Mouse (Mus musculus): ENCODE measurements around the gene Rbms3. TPM values are rescaled to one million over a fixed set of nuclear protein-coding genes. Genes with fewer than 3 reads are reported as not detected.

Gene Rbms3
- total RNA-seq, 1 experiment: 2.2 TPM

DNA sequence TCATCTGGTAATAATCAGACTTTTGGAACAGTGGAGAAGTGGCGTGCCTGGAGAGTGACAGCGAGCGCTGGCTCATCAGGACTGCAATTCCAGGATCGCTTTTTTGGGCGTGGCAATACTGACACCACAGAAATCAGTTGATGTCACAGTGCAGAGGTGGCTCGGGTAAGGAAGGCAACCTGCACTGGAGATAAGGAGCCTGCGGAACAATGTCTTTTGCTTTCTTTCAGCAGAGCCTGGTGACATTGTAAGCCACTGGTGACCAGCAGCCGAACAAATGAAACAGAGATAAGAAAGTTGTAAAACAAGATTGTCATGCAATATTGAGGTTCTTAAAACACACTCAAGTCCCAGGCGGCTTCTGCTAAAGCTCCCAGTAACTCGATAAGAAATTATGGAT, 998.9 kb downstream of the Rbms3 start:
- Histone ChIP-seq H3K9me3 (ENCODE audit: control insufficient read depth, insufficient read depth, low read depth, low read length) (no peaks in the 10 kb centered on the region), H3K4me1 (ENCODE audit: control insufficient read depth in 2 of 2, insufficient read depth in 2 of 2, low read length in 2 of 2, poor library complexity in 1 of 2) (no peaks in the 10 kb centered on the region), H3K36me3 (ENCODE audit: control insufficient read depth, insufficient read depth, low read length, poor library complexity, severe bottlenecking) (no peaks in the 10 kb centered on the region), H3K27ac (ENCODE audit: insufficient read depth, low read depth, low read length, poor library complexity, severe bottlenecking) (no peak overlapping the region), H3K9ac (ENCODE audit: insufficient read depth, low read depth, low read length, poor library complexity, severe bottlenecking) (no peak overlapping the region), H3K4me3 (ENCODE audit: insufficient read depth in 1 of 2, low read depth in 1 of 2, low read length in 2 of 2, poor library complexity in 1 of 2, severe bottlenecking in 1 of 2) (no peak overlapping the region)
- TF ChIP-seq MAFK (IDR thresholded peaks at IDR 0.05; ENCODE audit: insufficient read depth, low read depth, low read length) (no peak), CHD2 (IDR thresholded peaks at IDR 0.05; ENCODE audit: low read depth, low read length) (no peak), ZNF384 (IDR thresholded peaks at IDR 0.05; ENCODE audit: low read depth, low read length) (no peak), ZC3H11A (IDR thresholded peaks at IDR 0.05; ENCODE audit: borderline replicate concordance, low read depth, low read length) (no peak), HCFC1 (IDR thresholded peaks at IDR 0.05; ENCODE audit: borderline replicate concordance, insufficient read depth, low read length) (no peak)
- DNase-seq (ENCODE audit: low read depth, low spot score): no peak
- in situ Hi-C loops (cut with MboI; ENCODE audit: low sequenced_read_pairs in 2 of 2, unreplicated experiment in 2 of 2): no loop called here

DNA sequence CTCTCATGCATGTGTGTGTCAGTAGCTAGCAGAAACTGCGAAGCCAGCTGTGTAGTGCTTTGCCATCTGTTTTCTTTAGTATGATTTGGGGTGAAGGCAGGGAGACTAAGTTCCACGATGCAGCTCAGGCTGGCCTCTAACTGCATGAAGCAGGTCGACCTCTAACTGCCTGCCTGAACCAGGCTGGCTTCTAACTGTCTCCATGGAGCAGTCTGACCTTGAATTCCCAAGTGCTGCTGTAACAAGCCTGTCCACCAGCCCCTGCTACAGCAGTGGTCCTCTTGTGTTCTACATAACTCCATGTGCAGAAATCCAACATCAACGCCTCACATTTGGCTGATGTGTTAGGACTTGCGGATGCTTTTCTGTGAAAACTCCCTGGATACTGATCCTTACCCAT, 1009.3 kb downstream of the Rbms3 start:
- no peak overlapping the region for H3K27ac ChIP-seq (ENCODE audit: insufficient read depth, low read depth, low read length, poor library complexity, severe bottlenecking)
- no peak overlapping the region for H3K4me3 ChIP-seq (ENCODE audit: insufficient read depth in 1 of 2, low read depth in 1 of 2, low read length in 2 of 2, poor library complexity in 1 of 2, severe bottlenecking in 1 of 2)
- no peaks in the 10 kb centered on the region for H3K9me3 ChIP-seq (ENCODE audit: control insufficient read depth, insufficient read depth, low read depth, low read length)
- DNase-seq (ENCODE audit: low read depth, low spot score): no peak
- in situ Hi-C loops (cut with MboI; ENCODE audit: low sequenced_read_pairs in 2 of 2, unreplicated experiment in 2 of 2): no loop called here
- H3K36me3 ChIP-seq (ENCODE audit: control insufficient read depth, insufficient read depth, low read length, poor library complexity, severe bottlenecking): no peaks in the 10 kb centered on the region
- TF ChIP-seq MAFK (IDR thresholded peaks at IDR 0.05; ENCODE audit: insufficient read depth, low read depth, low read length) (no peak), ZNF384 (IDR thresholded peaks at IDR 0.05; ENCODE audit: low read depth, low read length) (no peak), HCFC1 (IDR thresholded peaks at IDR 0.05; ENCODE audit: borderline replicate concordance, insufficient read depth, low read length) (no peak), CHD2 (IDR thresholded peaks at IDR 0.05; ENCODE audit: low read depth, low read length) (no peak), ZC3H11A (IDR thresholded peaks at IDR 0.05; ENCODE audit: borderline replicate concordance, low read depth, low read length) (no peak)
- peaks cover 0 to 5% of the 10 kb centered on the region in 2 experiments; a peak in 1 of 4 replicates for H3K4me1 ChIP-seq (ENCODE audit: control insufficient read depth in 2 of 2, insufficient read depth in 2 of 2, low read length in 2 of 2, poor library complexity in 1 of 2)
- no peak overlapping the region for H3K9ac ChIP-seq (ENCODE audit: insufficient read depth, low read depth, low read length, poor library complexity, severe bottlenecking)

DNA sequence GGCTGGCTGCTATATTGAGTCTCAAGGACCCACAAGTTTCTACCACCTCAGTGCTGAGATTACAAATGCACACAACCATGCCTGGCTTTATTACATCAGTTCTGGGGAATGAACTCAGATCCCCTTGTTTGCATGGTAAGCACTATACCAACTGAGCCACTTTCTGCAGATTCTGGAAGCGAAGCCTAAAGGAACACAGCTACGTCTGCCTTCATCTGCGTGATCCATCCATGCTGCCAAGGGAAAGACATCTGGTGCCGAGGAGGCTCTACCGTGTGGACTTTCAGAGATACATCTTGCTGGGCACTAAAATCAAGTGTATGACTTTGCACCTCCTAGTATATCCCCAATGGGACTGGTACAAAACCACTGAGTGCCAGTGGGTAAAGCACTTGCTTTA, 1010.8 kb downstream of the Rbms3 start:
- in situ Hi-C loops (cut with MboI; ENCODE audit: low sequenced_read_pairs in 2 of 2, unreplicated experiment in 2 of 2): no loop called here
- Histone ChIP-seq H3K9me3 (ENCODE audit: control insufficient read depth, insufficient read depth, low read depth, low read length) (no peaks in the 10 kb centered on the region), H3K4me3 (ENCODE audit: insufficient read depth in 1 of 2, low read depth in 1 of 2, low read length in 2 of 2, poor library complexity in 1 of 2, severe bottlenecking in 1 of 2) (no peak overlapping the region), H3K9ac (ENCODE audit: insufficient read depth, low read depth, low read length, poor library complexity, severe bottlenecking) (no peak overlapping the region), H3K4me1 (ENCODE audit: control insufficient read depth in 2 of 2, insufficient read depth in 2 of 2, low read length in 2 of 2, poor library complexity in 1 of 2) (peaks cover 0 to 5% of the 10 kb centered on the region in 2 experiments; a peak in 1 of 4 replicates), H3K27ac (ENCODE audit: insufficient read depth, low read depth, low read length, poor library complexity, severe bottlenecking) (no peak overlapping the region), H3K36me3 (ENCODE audit: control insufficient read depth, insufficient read depth, low read length, poor library complexity, severe bottlenecking) (no peaks in the 10 kb centered on the region)
- TF ChIP-seq HCFC1 (IDR thresholded peaks at IDR 0.05; ENCODE audit: borderline replicate concordance, insufficient read depth, low read length) (no peak), MAFK (IDR thresholded peaks at IDR 0.05; ENCODE audit: insufficient read depth, low read depth, low read length) (no peak), CHD2 (IDR thresholded peaks at IDR 0.05; ENCODE audit: low read depth, low read length) (no peak)
- DNase-seq (ENCODE audit: low read depth, low spot score): no peak

DNA sequence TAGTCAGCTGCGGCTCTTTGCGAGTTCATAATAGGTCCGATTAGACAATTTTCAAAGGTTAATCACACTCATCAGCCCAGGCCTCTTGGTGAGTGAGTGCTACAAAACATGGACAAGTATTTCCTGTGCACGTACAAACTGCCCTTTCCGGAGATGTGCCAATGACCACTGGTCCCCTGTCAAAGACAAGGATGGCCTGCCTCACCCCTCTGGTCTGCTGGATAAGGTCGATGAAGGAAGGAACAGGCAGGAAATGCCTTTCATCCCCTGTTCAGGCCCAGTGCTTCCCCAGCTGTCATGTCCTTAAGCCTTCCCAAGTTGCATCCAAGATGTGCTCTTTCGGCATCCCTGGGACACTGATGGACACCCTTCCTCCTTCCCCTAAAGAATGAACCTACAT, 1016.4 kb downstream of the Rbms3 start:
- no peaks in the 10 kb centered on the region for H3K4me1 ChIP-seq (ENCODE audit: control insufficient read depth in 2 of 2, insufficient read depth in 2 of 2, low read length in 2 of 2, poor library complexity in 1 of 2)
- TF ChIP-seq MAFK (IDR thresholded peaks at IDR 0.05; ENCODE audit: insufficient read depth, low read depth, low read length): no peak
- TF ChIP-seq ZC3H11A (IDR thresholded peaks at IDR 0.05; ENCODE audit: borderline replicate concordance, low read depth, low read length): no peak
- TF ChIP-seq HCFC1 (IDR thresholded peaks at IDR 0.05; ENCODE audit: borderline replicate concordance, insufficient read depth, low read length): no peak
- TF ChIP-seq CHD2 (IDR thresholded peaks at IDR 0.05; ENCODE audit: low read depth, low read length): no peak
- no peak for TF ChIP-seq ZNF384 (IDR thresholded peaks at IDR 0.05; ENCODE audit: low read depth, low read length)
- H3K9ac ChIP-seq (ENCODE audit: insufficient read depth, low read depth, low read length, poor library complexity, severe bottlenecking): no peak overlapping the region
- DNase-seq (ENCODE audit: low read depth, low spot score): no peak
- no peaks in the 10 kb centered on the region for H3K36me3 ChIP-seq (ENCODE audit: control insufficient read depth, insufficient read depth, low read length, poor library complexity, severe bottlenecking)
- in situ Hi-C loops (cut with MboI; ENCODE audit: low sequenced_read_pairs in 2 of 2, unreplicated experiment in 2 of 2): no loop called here
- no peak overlapping the region for H3K27ac ChIP-seq (ENCODE audit: insufficient read depth, low read depth, low read length, poor library complexity, severe bottlenecking)
- no peak overlapping the region for H3K4me3 ChIP-seq (ENCODE audit: insufficient read depth in 1 of 2, low read depth in 1 of 2, low read length in 2 of 2, poor library complexity in 1 of 2, severe bottlenecking in 1 of 2)
- H3K9me3 ChIP-seq (ENCODE audit: control insufficient read depth, insufficient read depth, low read depth, low read length): no peaks in the 10 kb centered on the region

DNA sequence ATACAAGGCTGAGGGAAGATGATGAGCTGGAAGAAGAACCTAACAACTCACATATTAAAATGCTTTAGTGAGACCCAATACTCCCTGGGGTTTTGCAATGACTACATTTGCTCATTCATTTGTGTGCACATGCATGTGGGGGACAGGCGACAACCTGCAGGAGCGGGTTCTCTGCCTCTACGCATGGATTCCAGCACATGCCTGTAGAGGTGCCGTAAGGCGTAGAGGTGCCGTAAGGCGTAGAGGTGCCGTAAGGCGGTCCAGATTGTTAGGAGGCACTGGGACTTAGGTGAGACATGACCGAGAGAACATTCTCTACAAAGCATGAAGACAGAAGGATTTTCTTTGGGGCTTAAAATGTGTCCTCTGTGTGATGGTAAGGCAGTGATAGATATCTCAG, 1033.7 kb downstream of the Rbms3 start:
- Histone ChIP-seq H3K9ac (ENCODE audit: insufficient read depth, low read depth, low read length, poor library complexity, severe bottlenecking) (no peak overlapping the region), H3K27ac (ENCODE audit: insufficient read depth, low read depth, low read length, poor library complexity, severe bottlenecking) (no peak overlapping the region), H3K4me1 (ENCODE audit: control insufficient read depth in 2 of 2, insufficient read depth in 2 of 2, low read length in 2 of 2, poor library complexity in 1 of 2) (no peaks in the 10 kb centered on the region), H3K9me3 (ENCODE audit: control insufficient read depth, insufficient read depth, low read depth, low read length) (no peaks in the 10 kb centered on the region), H3K4me3 (ENCODE audit: insufficient read depth in 1 of 2, low read depth in 1 of 2, low read length in 2 of 2, poor library complexity in 1 of 2, severe bottlenecking in 1 of 2) (no peak overlapping the region), H3K36me3 (ENCODE audit: control insufficient read depth, insufficient read depth, low read length, poor library complexity, severe bottlenecking) (no peaks in the 10 kb centered on the region)
- no peak for DNase-seq (ENCODE audit: low read depth, low spot score)
- TF ChIP-seq HCFC1 (IDR thresholded peaks at IDR 0.05; ENCODE audit: borderline replicate concordance, insufficient read depth, low read length) (no peak), MAFK (IDR thresholded peaks at IDR 0.05; ENCODE audit: insufficient read depth, low read depth, low read length) (no peak), CHD2 (IDR thresholded peaks at IDR 0.05; ENCODE audit: low read depth, low read length) (no peak), ZNF384 (IDR thresholded peaks at IDR 0.05; ENCODE audit: low read depth, low read length) (no peak), ZC3H11A (IDR thresholded peaks at IDR 0.05; ENCODE audit: borderline replicate concordance, low read depth, low read length) (no peak)
- in situ Hi-C loops (cut with MboI; ENCODE audit: low sequenced_read_pairs in 2 of 2, unreplicated experiment in 2 of 2): no loop called here

Data from ES-E14 (cell line).